Mouse (Mus musculus) embryonic facial prominence, embryonic 15.5 days (tissue): ENCODE data around the gene Agt. TPM values are rescaled to one million over a fixed set of nuclear protein-coding genes. Genes with fewer than 3 reads are reported as not detected.

Source experiments
- ATAC-seq: fragments of 200-750 bp; cut with Nextera tagmentation; 2 replicates; pipeline ENCODE4 v1.8.0; 2017; ENCODE audit warnings: low read depth, moderate TSS enrichment; ENCODE audit not compliant: insufficient number of reproducible peaks, low FRiP score, low TSS enrichment
- H3K27ac ChIP-seq: fragments of 300-500 bp; sonication (generic); replicated peaks from 2 replicates; pipeline ENCODE4 v1.5.1; 2015; ENCODE audit warnings: mild to moderate bottlenecking, inconsistent platforms
- H3K27me3 ChIP-seq: fragments of 300-500 bp; sonication (generic); 2 replicates; pipeline ENCODE4 v1.6.1; 2015; ENCODE audit warnings: inconsistent platforms
- H3K36me3 ChIP-seq: fragments of 300-500 bp; sonication (generic); 2 replicates; pipeline ENCODE4 v1.6.1; 2015; ENCODE audit warnings: mild to moderate bottlenecking, inconsistent platforms
- H3K4me1 ChIP-seq: fragments of 300-500 bp; sonication (generic); 2 replicates; pipeline ENCODE4 v1.6.1; 2015; ENCODE audit warnings: inconsistent platforms
- H3K4me2 ChIP-seq: fragments of 300-500 bp; sonication (generic); replicated peaks from 2 replicates; pipeline ENCODE4 v1.6.1; 2015; ENCODE audit warnings: mild to moderate bottlenecking, inconsistent platforms
- H3K4me3 ChIP-seq: fragments of 300-500 bp; sonication (generic); replicated peaks from 2 replicates; pipeline ENCODE4 v1.5.1; 2015; ENCODE audit warnings: mild to moderate bottlenecking, inconsistent platforms
- H3K9ac ChIP-seq: fragments of 300-500 bp; sonication (generic); 2 replicates; pipeline ENCODE4 v1.6.1; 2015; ENCODE audit warnings: inconsistent platforms
- H3K9me3 ChIP-seq: fragments of 300-500 bp; sonication (generic); replicated peaks from 2 replicates; pipeline ENCODE4 v1.6.1; 2016; ENCODE audit warnings: inconsistent platforms
- WGBS: fragments of 180-500 bp; shearing (Covaris S2); methylation state at CpG from one replicate; pipeline ENCODE4 v1.1.7; 2015; 5-methylcytosine and 5-hydroxymethylcytosine counted together
- polyA plus RNA-seq: library from polyadenylated mRNA; unstranded; fragments of >200 nt; fragmentation: Nextera tagmentation; extraction: Ambion mirVana; gene quantifications from 2 replicates; pipeline ENCODE4 v1.2.1, GENCODE M21; 2015

The Agt gene
- polyA plus RNA-seq, 1 experiment from 2014 or later = 3.0 TPM

GRCm38 (mm10) chr8:124551011-124551661 lies 18.4 kb downstream of the Agt start:
- no peaks in the 10 kb centered on the region for H3K27me3 ChIP-seq
- no peaks in the 10 kb centered on the region for H3K4me1 ChIP-seq
- H3K9me3 ChIP-seq = no peaks in the 10 kb centered on the region
- no peak overlapping the region for H3K27ac ChIP-seq
- no peak overlapping the region for H3K9ac ChIP-seq
- H3K4me3 ChIP-seq = no peak overlapping the region
- H3K36me3 ChIP-seq = peaks cover 66% of the 10 kb centered on the region
- no peak for ATAC-seq
- H3K4me2 ChIP-seq = no peak overlapping the region
- WGBS = 88% methylated on average over 15 of the region's 15 CpGs

GRCm38 (mm10) chr8:124548187-124548586 lies 21.3 kb downstream of the Agt start:
- no peak for ATAC-seq

GRCm38 (mm10) chr8:124547269-124547668 lies 22.2 kb downstream of the Agt start:
- WGBS = 77% methylated on average over 11 of the region's 11 CpGs
- Histone ChIP-seq H3K9ac (no peak overlapping the region), H3K27me3 (no peaks in the 10 kb centered on the region), H3K4me3 (no peak overlapping the region), H3K4me1 (no peaks in the 10 kb centered on the region), H3K4me2 (no peak overlapping the region), H3K27ac (no peak overlapping the region), H3K36me3 (peaks cover 97% of the 10 kb centered on the region), H3K9me3 (no peaks in the 10 kb centered on the region)
- ATAC-seq = no peak

More at GRCm38 (mm10) chr8:124548187-124548586, 21.3 kb downstream of the Agt start:
- 60% methylated on average over 1 of the region's 1 CpGs for WGBS
- Histone ChIP-seq H3K27ac (no peak overlapping the region), H3K4me1 (no peaks in the 10 kb centered on the region), H3K9me3 (no peaks in the 10 kb centered on the region), H3K4me3 (no peak overlapping the region), H3K27me3 (no peaks in the 10 kb centered on the region), H3K9ac (no peak overlapping the region), H3K4me2 (no peak overlapping the region), H3K36me3 (peaks cover 95% of the 10 kb centered on the region)

GRCm38 (mm10) chr8:124546815-124547214 lies 22.7 kb downstream of the Agt start:
- no peak for ATAC-seq
- Histone ChIP-seq H3K36me3 (peaks cover 97% of the 10 kb centered on the region), H3K27me3 (no peaks in the 10 kb centered on the region), H3K4me2 (no peak overlapping the region), H3K4me1 (no peaks in the 10 kb centered on the region), H3K9ac (no peak overlapping the region), H3K9me3 (no peaks in the 10 kb centered on the region), H3K27ac (no peak overlapping the region), H3K4me3 (no peak overlapping the region)
- 83% methylated on average over 7 of the region's 7 CpGs for WGBS

- no peak for ATAC-seq
- H3K27me3 ChIP-seq = no peaks in the 10 kb centered on the region
- no peak overlapping the region for H3K4me3 ChIP-seq
- WGBS = 92% methylated on average over 6 of the region's 6 CpGs
- H3K9ac ChIP-seq = no peak overlapping the region
- no peak overlapping the region for H3K4me2 ChIP-seq
- H3K4me1 ChIP-seq = no peaks in the 10 kb centered on the region
- no peak overlapping the region for H3K27ac ChIP-seq
- H3K9me3 ChIP-seq = no peaks in the 10 kb centered on the region
- peaks cover 97% of the 10 kb centered on the region for H3K36me3 ChIP-seq
These were observed 23.1 kb downstream of the Agt start for GRCm38 (mm10) chr8:124546371-124546770.

GRCm38 (mm10) chr8:124543272-124543671 lies 26.2 kb downstream of the Agt start:
- H3K27ac ChIP-seq = no peak overlapping the region
- WGBS = 93% methylated on average over 5 of the region's 5 CpGs
- no peaks in the 10 kb centered on the region for H3K27me3 ChIP-seq
- peaks cover 98% of the 10 kb centered on the region for H3K36me3 ChIP-seq
- no peak for ATAC-seq
- H3K9me3 ChIP-seq = no peaks in the 10 kb centered on the region
- H3K4me3 ChIP-seq = no peak overlapping the region
- H3K9ac ChIP-seq = no peak overlapping the region
- H3K4me1 ChIP-seq = no peaks in the 10 kb centered on the region
- H3K4me2 ChIP-seq = no peak overlapping the region

GRCm38 (mm10) chr8:124542001-124542400 lies 27.5 kb downstream of the Agt start:
- ATAC-seq = no peak
- no peak overlapping the region for H3K4me2 ChIP-seq
- no peaks in the 10 kb centered on the region for H3K4me1 ChIP-seq
- no peaks in the 10 kb centered on the region for H3K9me3 ChIP-seq
- no peaks in the 10 kb centered on the region for H3K27me3 ChIP-seq
- no peak overlapping the region for H3K9ac ChIP-seq
- peaks cover 96% of the 10 kb centered on the region for H3K36me3 ChIP-seq
- WGBS = 97% methylated on average over 4 of the region's 4 CpGs
- no peak overlapping the region for H3K27ac ChIP-seq
- no peak overlapping the region for H3K4me3 ChIP-seq

- no peaks in the 10 kb centered on the region for H3K4me1 ChIP-seq
- H3K4me3 ChIP-seq = no peak overlapping the region
- H3K4me2 ChIP-seq = no peak overlapping the region
- H3K36me3 ChIP-seq = peaks cover 94% of the 10 kb centered on the region
- no peak overlapping the region for H3K9ac ChIP-seq
- WGBS = 94% methylated on average over 12 of the region's 12 CpGs
- no peak for ATAC-seq
- H3K27me3 ChIP-seq = no peaks in the 10 kb centered on the region
- no peaks in the 10 kb centered on the region for H3K9me3 ChIP-seq
- no peak overlapping the region for H3K27ac ChIP-seq
These were observed 28.6 kb downstream of the Agt start for GRCm38 (mm10) chr8:124540906-124541305.

- Histone ChIP-seq H3K9me3 (no peaks in the 10 kb centered on the region), H3K4me3 (no peak overlapping the region), H3K27me3 (no peaks in the 10 kb centered on the region), H3K4me2 (no peak overlapping the region), H3K4me1 (no peaks in the 10 kb centered on the region), H3K27ac (no peak overlapping the region), H3K36me3 (peaks cover 91% of the 10 kb centered on the region), H3K9ac (no peak overlapping the region)
- ATAC-seq = 0 out of 2 replicates have a peak, but pooled peaks have one; percentile 15
- 90% methylated on average over 5 of the region's 5 CpGs for WGBS
These were observed 34.1 kb downstream of the Agt start for GRCm38 (mm10) chr8:124535451-124535850.

- Histone ChIP-seq H3K4me3 (no peak overlapping the region), H3K27ac (no peak overlapping the region), H3K4me2 (no peak overlapping the region), H3K9ac (no peak overlapping the region), H3K4me1 (no peaks in the 10 kb centered on the region), H3K27me3 (no peaks in the 10 kb centered on the region), H3K9me3 (no peaks in the 10 kb centered on the region), H3K36me3 (peaks cover 86% of the 10 kb centered on the region)
- no peak for ATAC-seq
- WGBS = 94% methylated on average over 3 of the region's 3 CpGs
These were observed 36.9 kb downstream of the Agt start for GRCm38 (mm10) chr8:124532626-124533025.

- Histone ChIP-seq H3K4me2 (no peak overlapping the region), H3K36me3 (peaks cover 89% of the 10 kb centered on the region), H3K27me3 (no peaks in the 10 kb centered on the region), H3K9ac (no peak overlapping the region), H3K4me1 (no peaks in the 10 kb centered on the region), H3K9me3 (no peaks in the 10 kb centered on the region), H3K4me3 (no peak overlapping the region), H3K27ac (no peak overlapping the region)
- ATAC-seq = no peak
- 87% methylated on average over 4 of the region's 4 CpGs for WGBS
These were observed 38.5 kb downstream of the Agt start for GRCm38 (mm10) chr8:124530996-124531395.

GRCm38 (mm10) chr8:124530556-124530955 lies 39.0 kb downstream of the Agt start:
- Histone ChIP-seq H3K27me3 (no peaks in the 10 kb centered on the region), H3K9ac (no peak overlapping the region), H3K4me1 (no peaks in the 10 kb centered on the region), H3K4me2 (no peak overlapping the region), H3K4me3 (no peak overlapping the region), H3K27ac (no peak overlapping the region), H3K36me3 (peaks cover 89% of the 10 kb centered on the region), H3K9me3 (no peaks in the 10 kb centered on the region)
- WGBS = 90% methylated on average over 7 of the region's 7 CpGs
- ATAC-seq = no peak
